Mouse (Mus musculus) ES-E14 (cell line): ENCODE results near the gene Ube2a. TPM values are rescaled to one million over a fixed set of nuclear protein-coding genes. Genes with fewer than 3 reads are reported as not detected.

Experiments
- DNase-seq: peaks from one replicate; pipeline ENCODE4 v3.0.0-alpha.2; 2013; ENCODE audit warnings: low read depth, low spot score
- H3K27ac ChIP-seq: 2 replicates; pipeline ENCODE4 v1.5.1; 2012; ENCODE audit warnings: low read depth, mild to moderate bottlenecking, low read length, moderate library complexity, mixed read lengths; ENCODE audit not compliant: poor library complexity, insufficient read depth, severe bottlenecking
- H3K36me3 ChIP-seq: 2 replicates; pipeline ENCODE4 v1.6.1; 2012; ENCODE audit warnings: mild to moderate bottlenecking, low read length, moderate library complexity, mixed read lengths; ENCODE audit not compliant: control insufficient read depth, poor library complexity, insufficient read depth, severe bottlenecking
- H3K4me1 ChIP-seq, 2 experiments: fragments of 150-350 bp in 1 of 2; sonication (generic) in 1 of 2; 2 replicates each; pipeline ENCODE4 v1.6.1; 2012; ENCODE audit warnings: low read length in 2 of 2, mild to moderate bottlenecking in 1 of 2, mixed read lengths in 1 of 2; ENCODE audit not compliant: control insufficient read depth in 2 of 2, insufficient read depth in 2 of 2, poor library complexity in 1 of 2
- H3K4me3 ChIP-seq, 2 experiments: fragments of 150-350 bp in 1 of 2; sonication (generic) in 1 of 2; 2 replicates each; pipeline ENCODE4 v1.5.1; 2012; ENCODE audit warnings: low read length in 2 of 2, low read depth in 1 of 2, mild to moderate bottlenecking in 1 of 2, mixed read lengths in 1 of 2; ENCODE audit not compliant: insufficient read depth in 1 of 2, poor library complexity in 1 of 2, severe bottlenecking in 1 of 2
- H3K9ac ChIP-seq: 2 replicates; pipeline ENCODE4 v1.6.1; 2012; ENCODE audit warnings: low read depth, mild to moderate bottlenecking, low read length, mixed read lengths; ENCODE audit not compliant: poor library complexity, insufficient read depth, severe bottlenecking
- H3K9me3 ChIP-seq: fragments of 150-350 bp; sonication (generic); 2 replicates; pipeline ENCODE4 v1.6.1; 2012; ENCODE audit warnings: low read depth, mild to moderate bottlenecking, low read length; ENCODE audit not compliant: control insufficient read depth, insufficient read depth
- CHD2 ChIP-seq: IDR thresholded peaks from 2 replicates; pipeline ENCODE4 v1.6.1; 2014; ENCODE audit warnings: mild to moderate bottlenecking, low read depth, low read length, inconsistent platforms
- HCFC1 ChIP-seq: IDR thresholded peaks from 2 replicates; pipeline ENCODE4 v1.6.1; 2012; ENCODE audit warnings: low read length, inconsistent platforms, borderline replicate concordance; ENCODE audit not compliant: insufficient read depth
- MAFK ChIP-seq: IDR thresholded peaks from 2 replicates; pipeline ENCODE4 v1.6.1; 2014; ENCODE audit warnings: mild to moderate bottlenecking, low read depth, low read length, inconsistent platforms; ENCODE audit not compliant: insufficient read depth
- ZC3H11A ChIP-seq: IDR thresholded peaks from 2 replicates; pipeline ENCODE4 v1.6.1; 2012; ENCODE audit warnings: low read depth, mild to moderate bottlenecking, inconsistent platforms, low read length, borderline replicate concordance
- ZNF384 ChIP-seq: IDR thresholded peaks from 2 replicates; pipeline ENCODE4 v1.6.1; 2012; ENCODE audit warnings: low read depth, low read length, inconsistent platforms
- in situ Hi-C, 2 experiments: fragments of 600-800 bp; cut with MboI; formaldehyde crosslinking; loops; one replicate each; pipeline ENCODE4 v1.15.1; 2025; ENCODE audit warnings: low sequenced_read_pairs in 2 of 2, inconsistent platforms in 1 of 2; ENCODE audit not compliant: unreplicated experiment in 2 of 2
- total RNA-seq: library from RNA; depleted of rRNA; stranded (reverse); fragments of 300-350 nt; gene quantifications from 2 replicates; pipeline ENCODE4 v1.2.3, GENCODE M21; 2012

Ube2a gene
- total RNA-seq, 1 experiment = 77.3 TPM

- in situ Hi-C loops = no loop called here
- no peak for TF ChIP-seq ZC3H11A
- Histone ChIP-seq H3K9me3 (no peaks in the 10 kb centered on the region), H3K4me3 (no peak overlapping the region), H3K9ac (no peak overlapping the region), H3K36me3 (no peaks in the 10 kb centered on the region), H3K27ac (no peak overlapping the region), H3K4me1 (peaks cover 0 to 8% of the 10 kb centered on the region in 2 experiments; a peak in 2 of 4 replicates)
- no peak for DNase-seq
Measured at GRCm38 (mm10) chrX:36831632-36832031, 42.1 kb upstream of the Ube2a start.

- Histone ChIP-seq H3K4me1 (peaks cover 0 to 8% of the 10 kb centered on the region in 2 experiments; a peak in 2 of 4 replicates), H3K36me3 (no peaks in the 10 kb centered on the region), H3K27ac (peak overlapping the region; percentile 83), H3K9ac (peak overlapping the region; percentile 74), H3K4me3 (peak overlapping the region; percentile 35 to 50), H3K9me3 (no peaks in the 10 kb centered on the region)
- in situ Hi-C loops = no loop called here
- DNase-seq = no peak
- no peak for TF ChIP-seq CHD2
- TF ChIP-seq HCFC1 = no peak
- TF ChIP-seq ZC3H11A = no peak
- TF ChIP-seq ZNF384 = no peak
- no peak for TF ChIP-seq MAFK
Measured at GRCm38 (mm10) chrX:36833397-36834084, 40.2 kb upstream of the Ube2a start.

GRCm38 (mm10) chrX:36837069-36837676 is 36.5 kb upstream of the Ube2a start:
- TF ChIP-seq CHD2 = no peak
- no peak for TF ChIP-seq ZNF384
- no peak for TF ChIP-seq HCFC1
- no peak for TF ChIP-seq MAFK
- TF ChIP-seq ZC3H11A = no peak
- in situ Hi-C loops = no loop called here
- H3K4me1 ChIP-seq = peaks cover 0 to 7% of the 10 kb centered on the region in 2 experiments; a peak in 2 of 4 replicates
- no peak overlapping the region for H3K4me3 ChIP-seq
- no peaks in the 10 kb centered on the region for H3K9me3 ChIP-seq
- DNase-seq = peak; percentile 19
- no peaks in the 10 kb centered on the region for H3K36me3 ChIP-seq
- no peak overlapping the region for H3K9ac ChIP-seq
- H3K27ac ChIP-seq = peak overlapping the region; percentile 67; the same call in 1 of the 2 replicates

- in situ Hi-C loops = no loop called here
- peak overlapping the region; percentile 38; the same call in 1 of the 2 replicates for H3K9ac ChIP-seq
- no peak for TF ChIP-seq CHD2
- TF ChIP-seq HCFC1 = no peak
- TF ChIP-seq ZNF384 = no peak
- TF ChIP-seq MAFK = no peak
- no peak for TF ChIP-seq ZC3H11A
- H3K9me3 ChIP-seq = no peaks in the 10 kb centered on the region
- peaks cover 0 to 7% of the 10 kb centered on the region in 2 experiments; a peak in 2 of 4 replicates for H3K4me1 ChIP-seq
- peak overlapping the region; percentile 19; the same call in 1 of the 2 replicates for H3K27ac ChIP-seq
- no peak overlapping the region; a peak in 1 of 4 replicates for H3K4me3 ChIP-seq
- H3K36me3 ChIP-seq = no peaks in the 10 kb centered on the region
- no peak for DNase-seq
Measured at GRCm38 (mm10) chrX:36839391-36839790, 34.3 kb upstream of the Ube2a start.
